Mouse (Mus musculus) hindbrain, postnatal 0 days (tissue): ENCODE data around the gene Gm4981. TPM values are rescaled to one million over a fixed set of nuclear protein-coding genes. Genes with fewer than 3 reads are reported as not detected.

Experiments
- ATAC-seq: fragments of 200-750 bp; cut with Nextera tagmentation; 2 replicates; pipeline ENCODE4 v1.8.0; 2017; ENCODE audit warnings: mild to moderate bottlenecking, moderate TSS enrichment, moderate library complexity
- DNase-seq: peaks from one replicate; pipeline ENCODE4 v3.0.0-alpha.2; 2015; ENCODE audit warnings: low spot score
- H3K27ac ChIP-seq: fragments of 300-500 bp; sonication (generic); 2 replicates; pipeline ENCODE4 v1.5.1; 2014; ENCODE audit warnings: mild to moderate bottlenecking
- H3K27me3 ChIP-seq: fragments of 300-500 bp; sonication (generic); 2 replicates; pipeline ENCODE4 v1.6.1; 2014; ENCODE audit warnings: low read length, mixed read lengths; ENCODE audit not compliant: insufficient read depth
- H3K36me3 ChIP-seq: fragments of 300-500 bp; sonication (generic); 2 replicates; pipeline ENCODE4 v1.6.1; 2014; ENCODE audit warnings: low read length, mixed read lengths; ENCODE audit not compliant: insufficient read depth
- H3K4me1 ChIP-seq: fragments of 300-500 bp; sonication (generic); 2 replicates; pipeline ENCODE4 v1.6.1; 2014; ENCODE audit warnings: antibody characterized with exemption, low read length, mixed read lengths; ENCODE audit not compliant: insufficient read depth
- H3K4me2 ChIP-seq: fragments of 300-500 bp; sonication (generic); 2 replicates; pipeline ENCODE4 v1.6.1; 2014; ENCODE audit warnings: low read depth, mild to moderate bottlenecking, low read length, moderate library complexity, mixed read lengths
- H3K4me3 ChIP-seq: fragments of 300-500 bp; sonication (generic); 2 replicates; pipeline ENCODE4 v1.5.1; 2014; ENCODE audit warnings: low read length
- H3K9ac ChIP-seq: fragments of 300-500 bp; sonication (generic); replicated peaks from 2 replicates; pipeline ENCODE4 v1.6.1; 2014; ENCODE audit warnings: mild to moderate bottlenecking, low read length, moderate library complexity, mixed read lengths
- H3K9me3 ChIP-seq: fragments of 300-500 bp; sonication (generic); 2 replicates; pipeline ENCODE4 v1.6.1; 2016; ENCODE audit warnings: low read length, mixed read lengths
- CTCF ChIP-seq: IDR thresholded peaks from 2 replicates; pipeline ENCODE4 v1.5.1; 2016; ENCODE audit warnings: antibody characterized with exemption, control low read depth, low read depth
- WGBS: fragments of 180-500 bp; shearing (Covaris S2); extraction: QIAGEN DNeasy Blood & Tissue Kit; methylation state at CpG from one replicate; pipeline ENCODE4 v1.1.7; 2014; 5-methylcytosine and 5-hydroxymethylcytosine counted together
- polyA plus RNA-seq: library from polyadenylated mRNA; unstranded; fragments of >200 nt; fragmentation: Nextera tagmentation; extraction: Ambion mirVana; gene quantifications from 2 replicates; pipeline ENCODE4 v1.2.1, GENCODE M21; 2015
- total RNA-seq: library from RNA; depleted of rRNA; stranded (reverse); fragments of >200 nt; gene quantifications from 2 replicates; pipeline ENCODE4 v1.2.3, GENCODE M21; 2014

Gm4981 gene
- total and polyA plus RNA-seq, 2 experiments from 2014 or later: not detected

GRCm38 (mm10) chr10:58217366-58217765 is 19.1 kb downstream of the Gm4981 start:
- TF ChIP-seq CTCF: no peak
- no peak overlapping the region for H3K9ac ChIP-seq
- H3K4me1 ChIP-seq: no peaks in the 10 kb centered on the region
- WGBS: 85% methylated on average over 3 of the region's 3 CpGs
- no peaks in the 10 kb centered on the region for H3K9me3 ChIP-seq
- H3K4me2 ChIP-seq: no peak overlapping the region
- ATAC-seq (no peak), DNase-seq (no peak)
- H3K4me3 ChIP-seq: no peak overlapping the region
- no peaks in the 10 kb centered on the region for H3K27me3 ChIP-seq
- no peak overlapping the region for H3K27ac ChIP-seq
- no peaks in the 10 kb centered on the region for H3K36me3 ChIP-seq

- DNase-seq (no peak), ATAC-seq (no peak)
- Histone ChIP-seq H3K36me3 (no peaks in the 10 kb centered on the region), H3K4me1 (no peaks in the 10 kb centered on the region), H3K27me3 (no peaks in the 10 kb centered on the region), H3K4me3 (no peak overlapping the region), H3K27ac (no peak overlapping the region), H3K9ac (no peak overlapping the region), H3K4me2 (no peak overlapping the region), H3K9me3 (no peaks in the 10 kb centered on the region)
- TF ChIP-seq CTCF: no peak
- WGBS: 87% methylated on average over 1 of the region's 1 CpGs
Observed at GRCm38 (mm10) chr10:58215353-58215752, 21.1 kb downstream of the Gm4981 start.

- DNase-seq (no peak), ATAC-seq (no peak)
- no peaks in the 10 kb centered on the region for H3K9me3 ChIP-seq
- no peak overlapping the region for H3K4me3 ChIP-seq
- H3K27ac ChIP-seq: no peak overlapping the region
- no peak for TF ChIP-seq CTCF
- H3K9ac ChIP-seq: no peak overlapping the region
- no peak overlapping the region for H3K4me2 ChIP-seq
- H3K36me3 ChIP-seq: no peaks in the 10 kb centered on the region
- no peaks in the 10 kb centered on the region for H3K4me1 ChIP-seq
- 81% methylated on average over 5 of the region's 5 CpGs for WGBS
- no peaks in the 10 kb centered on the region for H3K27me3 ChIP-seq
Observed at GRCm38 (mm10) chr10:58214934-58215333, 21.6 kb downstream of the Gm4981 start.

- Histone ChIP-seq H3K4me3 (no peak overlapping the region), H3K4me2 (no peak overlapping the region), H3K4me1 (no peaks in the 10 kb centered on the region), H3K36me3 (no peaks in the 10 kb centered on the region), H3K9ac (no peak overlapping the region), H3K27ac (no peak overlapping the region), H3K9me3 (no peaks in the 10 kb centered on the region), H3K27me3 (no peaks in the 10 kb centered on the region)
- ATAC-seq (no peak), DNase-seq (no peak)
- TF ChIP-seq CTCF: no peak
Observed at GRCm38 (mm10) chr10:58214497-58214896, 22.0 kb downstream of the Gm4981 start.

GRCm38 (mm10) chr10:58212230-58212629 is 24.3 kb downstream of the Gm4981 start:
- ATAC-seq (no peak), DNase-seq (no peak)
- H3K27me3 ChIP-seq: no peaks in the 10 kb centered on the region
- no peak overlapping the region for H3K4me2 ChIP-seq
- no peak overlapping the region for H3K4me3 ChIP-seq
- 73% methylated on average over 7 of the region's 7 CpGs for WGBS
- no peak overlapping the region for H3K9ac ChIP-seq
- H3K27ac ChIP-seq: no peak overlapping the region
- H3K36me3 ChIP-seq: no peaks in the 10 kb centered on the region
- no peak for TF ChIP-seq CTCF
- H3K4me1 ChIP-seq: no peaks in the 10 kb centered on the region
- H3K9me3 ChIP-seq: no peaks in the 10 kb centered on the region

GRCm38 (mm10) chr10:58211213-58211612 is 25.3 kb downstream of the Gm4981 start:
- WGBS: 87% methylated on average over 2 of the region's 2 CpGs
- Histone ChIP-seq H3K9ac (no peak overlapping the region), H3K9me3 (no peaks in the 10 kb centered on the region), H3K27ac (no peak overlapping the region), H3K36me3 (no peaks in the 10 kb centered on the region), H3K4me3 (no peak overlapping the region), H3K4me1 (no peaks in the 10 kb centered on the region), H3K4me2 (no peak overlapping the region), H3K27me3 (no peaks in the 10 kb centered on the region)
- no peak for DNase-seq
- no peak for TF ChIP-seq CTCF
- no peak for ATAC-seq

- H3K27me3 ChIP-seq: no peaks in the 10 kb centered on the region
- ATAC-seq: no peak
Observed at GRCm38 (mm10) chr10:58210514-58210913, 26.0 kb downstream of the Gm4981 start.

More at GRCm38 (mm10) chr10:58210514-58210913, 26.0 kb downstream of the Gm4981 start:
- H3K36me3 ChIP-seq: no peaks in the 10 kb centered on the region
- TF ChIP-seq CTCF: no peak
- no peaks in the 10 kb centered on the region for H3K4me1 ChIP-seq
- H3K9ac ChIP-seq: no peak overlapping the region
- H3K4me3 ChIP-seq: no peak overlapping the region
- no peak overlapping the region for H3K4me2 ChIP-seq
- DNase-seq: no peak
- H3K9me3 ChIP-seq: peaks cover 3% of the 10 kb centered on the region; the same call in 1 of the 2 replicates
- WGBS: 55% methylated on average over 1 of the region's 1 CpGs
- no peak overlapping the region for H3K27ac ChIP-seq
